Mouse (Mus musculus): ENCODE measurements around the gene Phldb3. TPM values are rescaled to one million over a fixed set of nuclear protein-coding genes. Genes with fewer than 3 reads are reported as not detected.
"Not testable (repeated sequence)": the region's sequence is repeated elsewhere in the genome, so short reads cannot be mapped to it uniquely, and the experiment has no call there.

The Phldb3 gene
- total RNA-seq, 2 experiments from 2014 or later = 0.17 to 0.63 TPM

- DNase-seq (ENCODE audit: low spot score in 2 of 2) = peak in 1 of 2 experiments; percentile 61
Measured at GRCm38 (mm10) chr7:24593621-24594308, 16.8 kb upstream of the Phldb3 start.

- DNase-seq (ENCODE audit: low spot score in 2 of 2) = no peak
Measured at GRCm38 (mm10) chr7:24594309-24594803, 16.2 kb upstream of the Phldb3 start.

- DNase-seq (ENCODE audit: low spot score in 2 of 2) = no peak
Measured at GRCm38 (mm10) chr7:24595464-24595863, 15.1 kb upstream of the Phldb3 start.

- no peak for DNase-seq (ENCODE audit: low spot score in 2 of 2)
Measured at GRCm38 (mm10) chr7:24598121-24598520, 12.4 kb upstream of the Phldb3 start.

- no peak for DNase-seq (ENCODE audit: low spot score in 2 of 2)
Measured at GRCm38 (mm10) chr7:24599211-24600067, 11.1 kb upstream of the Phldb3 start.

GRCm38 (mm10) chr7:24600941-24601597, 9.5 kb upstream of the Phldb3 start:
- DNase-seq (ENCODE audit: low spot score in 2 of 2) = peak; percentile 94 to 98

GRCm38 (mm10) chr7:24605561-24605960, 5.0 kb upstream of the Phldb3 start:
- DNase-seq (ENCODE audit: low spot score in 2 of 2) = no peak

- no peak for DNase-seq (ENCODE audit: low spot score in 2 of 2)
Measured at GRCm38 (mm10) chr7:24606046-24606445, 4.5 kb upstream of the Phldb3 start.

- DNase-seq (ENCODE audit: low spot score in 2 of 2) = peak in 1 of 2 experiments; percentile 51
Measured at GRCm38 (mm10) chr7:24608017-24608416, 2.5 kb upstream of the Phldb3 start.

- DNase-seq (ENCODE audit: low spot score in 2 of 2) = no peak
Measured at GRCm38 (mm10) chr7:24608561-24608960, 2.0 kb upstream of the Phldb3 start.

- peak in 1 of 2 experiments; percentile 52 for DNase-seq (ENCODE audit: low spot score in 2 of 2)
Measured at GRCm38 (mm10) chr7:24610879-24611494, 424 bp downstream of the Phldb3 start.

GRCm38 (mm10) chr7:24611709-24612108, 1.1 kb downstream of the Phldb3 start:
- no peak for DNase-seq (ENCODE audit: low spot score in 2 of 2)

- DNase-seq (ENCODE audit: low spot score in 2 of 2) = no peak
Measured at GRCm38 (mm10) chr7:24612308-24612910, 1.8 kb downstream of the Phldb3 start.

- DNase-seq (ENCODE audit: low spot score in 2 of 2) = no peak
Measured at GRCm38 (mm10) chr7:24614816-24615215, 4.3 kb downstream of the Phldb3 start.

- DNase-seq (ENCODE audit: low spot score in 2 of 2) = no peak
Measured at GRCm38 (mm10) chr7:24617763-24618162, 7.2 kb downstream of the Phldb3 start.

GRCm38 (mm10) chr7:24618374-24618773, 7.8 kb downstream of the Phldb3 start:
- DNase-seq (ENCODE audit: low spot score in 2 of 2) = not testable (repeated sequence)

- no peak for DNase-seq (ENCODE audit: low spot score in 2 of 2)
Measured at GRCm38 (mm10) chr7:24619671-24620397, 9.3 kb downstream of the Phldb3 start.

GRCm38 (mm10) chr7:24621193-24621592, 10.6 kb downstream of the Phldb3 start:
- DNase-seq (ENCODE audit: low spot score in 2 of 2) = no peak

GRCm38 (mm10) chr7:24622967-24623366, 12.4 kb downstream of the Phldb3 start:
- no peak for DNase-seq (ENCODE audit: low spot score in 2 of 2)
